Mouse (Mus musculus) embryo, embryonic 10 days (tissue): ENCODE results near the gene Mtch1.
A peak's percentile ranks its signal among the peaks of the same experiment; 100 is the strongest.
"Not testable (repeated sequence)": the region's sequence is repeated elsewhere in the genome, so short reads cannot be mapped to it uniquely, and the experiment has no call there.

ENCODE experiments used
- DNase-seq: peaks from one replicate; pipeline ENCODE4 v3.0.0-alpha.2; 2015; ENCODE audit warnings: low spot score

Gene Mtch1

DNA sequence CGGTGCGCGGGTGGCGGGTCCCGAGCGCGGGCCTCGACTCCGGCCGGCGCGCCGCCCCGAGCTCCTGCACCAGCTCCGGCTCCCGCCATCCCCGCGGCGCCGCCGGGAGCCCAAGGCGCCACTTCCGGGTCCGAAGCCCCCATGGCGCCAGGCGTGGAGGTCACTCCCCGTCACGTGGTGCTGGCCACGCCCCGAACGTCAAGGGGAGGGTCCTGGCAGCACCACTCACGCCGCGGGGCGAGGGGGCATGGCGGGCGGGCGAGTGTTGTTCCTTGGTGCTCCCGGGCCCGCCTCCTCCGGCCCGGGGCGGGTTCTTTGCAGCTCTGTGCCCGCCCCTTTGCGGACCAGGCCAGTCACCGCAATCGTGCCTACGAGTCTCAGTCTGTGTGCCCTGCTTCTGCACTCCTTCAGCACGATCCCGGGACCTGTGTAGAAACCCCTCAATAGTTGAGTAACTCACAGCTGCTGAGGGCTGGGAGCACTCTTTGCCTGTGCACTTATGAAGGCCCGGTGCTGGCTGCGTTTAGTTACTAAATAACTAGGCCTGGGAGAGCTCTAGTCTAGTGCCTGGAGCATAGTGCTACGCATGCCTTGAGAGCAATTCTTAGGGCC lies at the start of gene Mtch1:
TSS of gene Mtch1 (minus strand) at position 290 of the 612 bp plus-strand sequence.
- peak; percentile 100 for DNase-seq

GRCm38 (mm10) chr17:29396821-29397242 lies 49.1 kb upstream of the Mtch1 start:
- peak; percentile 94 for DNase-seq

GRCm38 (mm10) chr17:29396056-29396799 lies 48.5 kb upstream of the Mtch1 start:
- DNase-seq = no peak

GRCm38 (mm10) chr17:29395381-29395780 lies 47.6 kb upstream of the Mtch1 start:
- DNase-seq = no peak

DNA sequence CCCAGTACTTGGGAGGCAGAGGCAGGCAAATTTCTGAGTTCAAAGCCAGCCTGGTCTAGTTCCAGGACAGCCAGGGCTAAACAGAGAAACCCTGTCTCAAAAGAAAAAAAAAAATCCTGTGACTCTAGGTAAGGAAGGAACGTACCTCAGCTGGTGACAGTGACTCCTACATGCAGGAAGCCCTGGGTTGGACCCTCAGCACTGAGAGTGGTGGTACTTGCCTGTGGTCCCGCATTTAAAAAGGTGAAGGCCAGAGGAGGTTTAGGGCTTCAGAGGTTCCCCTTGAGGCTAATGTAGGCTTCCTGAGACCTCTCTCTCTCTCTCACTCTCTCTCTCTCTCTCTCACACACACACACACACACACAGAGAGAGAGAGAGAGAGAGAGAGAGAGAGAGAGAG lies 47.0 kb upstream of the Mtch1 start:
- DNase-seq = not testable (repeated sequence)

- DNase-seq = no peak
Measured at GRCm38 (mm10) chr17:29394106-29394760, 46.5 kb upstream of the Mtch1 start.

DNA sequence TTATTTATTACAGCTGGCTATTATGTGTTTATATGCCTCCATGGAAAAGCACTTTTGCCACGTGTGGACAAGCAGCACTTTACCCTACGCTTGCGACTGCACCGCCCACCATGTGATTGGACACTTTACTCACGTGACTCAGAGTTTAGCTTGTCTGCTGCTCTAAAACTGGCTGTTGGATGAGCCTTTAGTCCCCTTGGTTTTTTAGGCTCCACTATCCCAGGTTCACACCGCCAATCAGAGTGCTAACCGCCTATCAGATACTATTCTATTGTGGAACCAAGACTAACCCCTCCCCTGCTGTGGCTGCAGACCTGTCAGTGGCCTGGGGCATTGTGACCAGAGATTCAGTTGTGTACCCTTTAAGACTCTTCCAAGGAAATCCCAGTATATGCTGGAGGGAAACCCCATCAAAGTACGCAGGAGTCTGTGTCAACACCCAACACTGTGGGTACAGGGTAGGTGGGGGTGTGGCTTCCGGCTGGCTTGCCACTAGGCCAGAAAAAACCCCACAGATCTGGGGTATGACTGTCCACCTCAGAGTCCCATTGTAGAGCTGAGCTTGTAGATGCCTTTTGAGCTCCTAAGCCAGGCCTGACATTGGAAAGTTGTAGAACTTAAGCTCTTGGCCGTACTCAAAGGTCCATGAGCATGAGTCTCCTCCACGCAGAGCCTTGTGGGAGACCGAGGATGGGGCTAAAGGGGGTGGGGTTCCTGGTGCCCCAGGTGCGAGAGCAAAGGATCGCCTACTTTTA lies 45.8 kb upstream of the Mtch1 start:
- DNase-seq = no peak

DNA sequence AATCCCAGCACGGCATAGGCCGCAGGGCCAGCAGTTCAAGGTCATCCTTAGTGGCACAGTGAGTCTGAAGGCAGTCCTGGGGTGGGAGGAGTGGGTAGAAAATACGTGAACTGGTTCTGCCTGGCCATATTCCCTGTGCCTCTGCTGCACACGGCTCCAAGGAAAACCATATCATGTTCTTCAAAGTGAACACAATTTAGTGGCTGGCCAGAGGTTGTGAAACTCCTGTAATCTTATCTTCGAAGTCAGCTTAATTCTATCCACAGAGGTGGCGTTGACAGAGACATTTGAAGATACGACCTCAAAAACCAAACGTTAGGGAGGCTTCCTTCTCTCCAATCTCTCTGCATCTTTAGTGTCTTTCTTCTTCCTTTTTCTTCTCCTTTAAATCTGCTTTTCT lies 43.5 kb upstream of the Mtch1 start:
- no peak for DNase-seq

- no peak for DNase-seq
Measured at GRCm38 (mm10) chr17:29388978-29389377, 41.2 kb upstream of the Mtch1 start.

DNA sequence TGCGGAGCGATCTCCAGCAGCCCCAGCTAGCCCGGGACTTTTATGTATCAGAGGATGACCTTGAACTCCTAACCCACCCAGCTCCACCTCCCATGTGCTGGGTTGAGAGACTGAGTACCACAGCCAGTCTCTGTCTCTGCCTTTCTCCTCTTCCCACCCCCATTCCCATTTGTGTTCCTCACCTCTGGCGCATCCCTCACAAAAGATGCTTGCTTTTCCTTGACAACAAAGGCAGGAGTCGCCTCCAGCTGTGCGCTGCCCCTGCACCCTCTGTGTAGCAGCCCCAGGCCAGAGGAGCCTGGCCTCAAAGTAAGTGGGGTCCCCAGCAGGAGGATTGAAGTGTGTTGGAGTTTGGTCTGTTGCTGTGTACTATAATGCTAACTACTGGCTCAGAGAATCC lies 38.0 kb upstream of the Mtch1 start:
- DNase-seq = no peak

GRCm38 (mm10) chr17:29384850-29385438 lies 37.2 kb upstream of the Mtch1 start:
- DNase-seq = no peak

DNA sequence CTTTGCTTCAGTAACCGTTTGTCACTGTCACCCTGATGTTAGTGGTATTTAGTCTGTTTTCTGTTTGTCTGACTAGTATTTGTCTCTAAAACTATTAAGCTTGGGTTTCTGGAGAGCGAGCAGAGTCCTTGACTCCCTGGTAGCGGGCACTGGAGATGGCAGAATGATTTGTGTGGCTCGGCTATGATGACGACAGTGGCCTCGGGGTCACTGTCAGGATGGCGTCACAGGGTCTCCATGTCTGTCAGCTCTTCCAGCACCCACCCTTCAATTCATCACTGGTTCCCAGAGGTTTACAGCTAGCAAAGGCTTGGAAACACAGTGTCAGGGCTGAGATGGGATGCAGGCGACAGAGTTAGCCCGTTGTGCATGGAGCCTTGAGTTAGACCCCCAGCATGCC lies 36.2 kb upstream of the Mtch1 start:
- no peak for DNase-seq

DNA sequence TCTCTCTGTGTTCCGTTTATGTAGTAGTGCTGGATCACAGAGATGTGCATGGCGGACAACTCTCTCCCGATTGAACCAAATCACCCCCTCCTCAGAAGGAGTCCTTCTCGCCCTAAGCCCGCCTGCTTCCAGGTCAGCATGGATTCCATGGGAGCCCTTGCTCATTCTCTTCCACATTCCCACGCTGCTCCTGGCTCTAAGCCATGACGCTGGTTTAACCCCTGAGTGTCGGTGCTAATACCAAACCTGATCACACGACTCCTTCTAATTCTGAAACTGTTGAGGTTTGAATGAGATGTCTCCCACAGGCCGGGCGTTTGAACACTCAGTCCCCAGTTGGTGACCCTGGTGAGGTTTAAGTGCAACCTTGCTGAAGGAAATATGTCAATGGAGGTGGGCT lies 34.7 kb upstream of the Mtch1 start:
- DNase-seq = no peak

DNA sequence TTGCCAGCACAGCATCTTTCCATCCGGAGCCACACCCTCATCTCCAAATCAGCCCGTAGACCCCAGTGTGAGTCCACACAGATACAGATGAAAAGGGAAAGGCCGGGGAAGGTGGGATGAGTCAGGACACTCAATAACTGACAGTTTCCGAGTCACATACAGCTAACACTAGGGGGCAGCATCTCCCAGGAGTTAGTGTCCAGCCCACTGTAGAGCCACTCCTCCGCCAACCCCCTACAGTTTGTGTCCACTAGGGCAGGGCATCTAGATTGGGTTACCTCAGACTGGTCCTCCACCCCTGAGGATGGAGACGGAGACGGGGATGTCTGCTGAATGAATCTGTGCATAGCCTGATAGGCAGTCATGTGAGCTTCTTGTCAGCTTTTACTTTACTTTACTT lies 33.7 kb upstream of the Mtch1 start:
- peak; percentile 94 for DNase-seq

- no peak for DNase-seq
Measured at GRCm38 (mm10) chr17:29380241-29380640, 32.5 kb upstream of the Mtch1 start.

GRCm38 (mm10) chr17:29378056-29378455 lies 30.3 kb upstream of the Mtch1 start:
- DNase-seq = no peak

- no peak for DNase-seq
Measured at GRCm38 (mm10) chr17:29375871-29376270, 28.1 kb upstream of the Mtch1 start.

DNA sequence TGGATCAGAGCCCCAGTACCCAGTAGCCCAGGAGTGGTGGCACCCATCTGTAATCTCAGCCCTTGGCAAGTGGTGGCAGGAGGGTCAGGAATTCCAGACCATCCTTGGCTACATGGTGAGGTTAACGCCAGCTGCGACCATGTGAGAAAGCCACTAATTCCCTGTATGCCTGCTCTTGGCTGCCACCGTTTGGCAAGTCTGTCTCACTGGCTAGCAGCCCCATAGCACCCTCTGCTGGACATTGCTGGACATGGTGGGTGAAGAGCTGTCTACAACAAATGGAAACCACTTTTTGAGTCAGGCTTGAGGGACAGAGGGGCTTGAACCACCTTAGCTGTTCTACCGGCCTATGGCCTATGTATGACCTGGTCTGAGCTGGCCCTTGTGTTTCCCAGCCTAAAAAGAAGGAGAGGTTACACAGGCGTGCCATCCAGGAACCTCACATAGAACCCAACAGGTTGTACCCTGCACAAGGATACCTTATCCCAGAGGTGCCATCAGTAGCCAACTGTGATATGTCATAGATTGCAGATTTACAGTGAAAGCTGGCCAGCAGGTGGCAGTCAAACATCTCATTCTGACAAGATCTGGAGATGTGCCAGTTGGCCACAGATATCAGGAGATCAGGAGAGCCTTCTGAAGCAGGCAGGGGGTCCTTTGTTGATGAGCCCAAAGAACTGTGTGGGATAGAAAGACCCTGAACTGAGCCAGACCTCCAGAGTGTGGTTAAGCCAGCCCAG lies 23.4 kb upstream of the Mtch1 start:
- peak; percentile 96 for DNase-seq

GRCm38 (mm10) chr17:29368726-29369125 lies 21.0 kb upstream of the Mtch1 start:
- peak; percentile 38 for DNase-seq

DNA sequence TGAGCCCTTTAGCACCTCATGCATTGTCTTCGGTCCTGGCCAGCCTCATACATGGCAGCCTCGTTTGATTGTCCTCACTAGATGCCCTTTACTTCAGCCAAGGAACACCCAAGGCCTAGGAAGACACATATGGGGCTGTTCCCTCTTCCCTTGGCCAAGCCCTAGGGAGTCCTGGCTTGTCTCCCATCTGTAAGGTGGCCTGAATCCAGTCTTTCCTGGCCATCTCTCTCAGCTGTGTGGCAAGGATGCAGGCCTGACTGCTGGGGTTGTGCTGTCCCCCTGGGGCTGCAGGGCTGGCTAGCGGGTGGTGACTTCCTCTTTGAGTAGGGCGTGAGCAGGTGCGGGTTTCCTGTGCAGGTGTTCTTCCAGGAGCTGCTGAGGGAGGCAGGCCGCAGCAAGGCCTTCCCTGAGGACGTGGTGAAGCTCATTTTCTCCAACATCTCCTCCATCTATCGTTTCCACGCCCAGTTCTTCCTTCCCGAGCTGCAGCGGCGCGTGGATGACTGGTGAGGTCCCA lies 17.4 kb upstream of the Mtch1 start:
- no peak for DNase-seq

DNA sequence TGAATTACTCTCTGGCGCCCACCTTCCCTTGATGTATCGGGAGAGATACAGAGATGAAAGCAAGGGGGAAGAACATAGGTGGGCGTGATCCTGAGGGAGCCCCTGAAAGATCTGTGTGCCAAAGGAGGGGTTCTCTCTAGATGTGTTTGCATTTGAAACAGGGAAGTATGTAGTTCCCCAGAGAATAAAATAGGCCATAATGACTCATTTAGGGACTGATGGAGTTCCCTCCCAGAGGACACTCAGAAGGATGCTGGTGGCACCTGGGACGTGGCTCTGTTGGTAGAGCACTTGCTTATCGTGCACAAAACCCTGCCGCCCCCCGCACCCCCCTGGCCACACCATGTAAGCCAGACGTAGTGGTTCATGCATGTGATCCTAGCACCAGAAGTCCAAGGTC lies 15.4 kb upstream of the Mtch1 start:
- DNase-seq = no peak
